Mouse (Mus musculus): ENCODE measurements around the gene Ttc17. TPM values are rescaled to one million over a fixed set of nuclear protein-coding genes. Genes with fewer than 3 reads are reported as not detected.
A peak's percentile ranks its signal among the peaks of the same experiment; 100 is the strongest.

The Ttc17 gene
- polyA plus RNA-seq, 1 experiment from 2014 or later, result 18.1 TPM

DNA sequence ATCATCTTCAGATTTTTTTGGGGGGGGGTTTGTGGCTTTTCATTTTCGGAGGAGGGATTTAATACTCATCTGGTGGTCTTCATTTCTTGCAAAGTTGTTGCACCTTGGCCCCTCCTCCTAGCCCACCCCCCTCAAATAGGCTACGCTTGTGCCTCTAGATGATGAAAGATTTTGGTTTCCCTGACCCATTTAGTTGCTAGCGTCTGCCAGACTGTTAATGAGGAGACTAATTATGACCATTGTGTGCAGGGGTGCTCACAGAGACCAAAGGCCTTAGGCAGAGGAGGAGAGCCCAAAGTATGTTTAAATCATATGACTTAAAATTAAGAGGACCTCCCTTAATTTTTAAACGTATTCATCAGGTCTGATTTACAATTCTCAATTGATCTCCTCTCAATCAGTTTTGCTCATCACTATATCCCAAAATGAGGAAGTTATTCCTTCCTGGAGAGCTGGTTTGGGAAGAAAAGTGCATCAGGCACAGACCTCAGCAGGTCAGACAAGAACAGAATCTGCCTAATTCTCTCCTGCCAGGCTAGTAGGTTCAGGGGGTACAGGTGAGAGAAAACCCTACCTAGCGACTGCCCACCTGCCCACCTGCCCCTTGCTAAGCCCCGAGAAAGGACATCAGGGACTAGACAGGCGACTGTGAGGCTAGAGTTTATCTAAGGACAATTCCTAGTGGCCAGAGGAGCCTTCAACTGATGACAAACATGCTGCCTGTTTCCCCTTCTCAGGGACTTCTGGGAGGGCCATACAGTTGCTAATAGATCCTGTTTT lies 139.9 kb downstream of the Ttc17 start:
- peaks cover 8% of the 10 kb centered on the region for H3K4me1 ChIP-seq (ENCODE audit: insufficient read depth)
- peaks cover 9% of the 10 kb centered on the region; the same call in 1 of the 2 replicates for H3K27me3 ChIP-seq (ENCODE audit: insufficient read depth, low read length)
- H3K4me2 ChIP-seq, result no peak overlapping the region
- H3K36me3 ChIP-seq (ENCODE audit: insufficient read depth), result no peaks in the 10 kb centered on the region
- no peak for TF ChIP-seq CTCF (IDR thresholded peaks at IDR 0.05; ENCODE audit: low read depth)
- 27% methylated on average over 7 of the region's 7 CpGs for WGBS
- no peaks in the 10 kb centered on the region for H3K9me3 ChIP-seq (ENCODE audit: low read depth, low read length)
- no peak overlapping the region for H3K9ac ChIP-seq
- no peak for ATAC-seq (ENCODE audit: insufficient read depth)
- no peak overlapping the region for H3K4me3 ChIP-seq (ENCODE audit: low read depth, low read length)
- no peak for DNase-seq
- no peak overlapping the region for H3K27ac ChIP-seq (ENCODE audit: low read depth)

DNA sequence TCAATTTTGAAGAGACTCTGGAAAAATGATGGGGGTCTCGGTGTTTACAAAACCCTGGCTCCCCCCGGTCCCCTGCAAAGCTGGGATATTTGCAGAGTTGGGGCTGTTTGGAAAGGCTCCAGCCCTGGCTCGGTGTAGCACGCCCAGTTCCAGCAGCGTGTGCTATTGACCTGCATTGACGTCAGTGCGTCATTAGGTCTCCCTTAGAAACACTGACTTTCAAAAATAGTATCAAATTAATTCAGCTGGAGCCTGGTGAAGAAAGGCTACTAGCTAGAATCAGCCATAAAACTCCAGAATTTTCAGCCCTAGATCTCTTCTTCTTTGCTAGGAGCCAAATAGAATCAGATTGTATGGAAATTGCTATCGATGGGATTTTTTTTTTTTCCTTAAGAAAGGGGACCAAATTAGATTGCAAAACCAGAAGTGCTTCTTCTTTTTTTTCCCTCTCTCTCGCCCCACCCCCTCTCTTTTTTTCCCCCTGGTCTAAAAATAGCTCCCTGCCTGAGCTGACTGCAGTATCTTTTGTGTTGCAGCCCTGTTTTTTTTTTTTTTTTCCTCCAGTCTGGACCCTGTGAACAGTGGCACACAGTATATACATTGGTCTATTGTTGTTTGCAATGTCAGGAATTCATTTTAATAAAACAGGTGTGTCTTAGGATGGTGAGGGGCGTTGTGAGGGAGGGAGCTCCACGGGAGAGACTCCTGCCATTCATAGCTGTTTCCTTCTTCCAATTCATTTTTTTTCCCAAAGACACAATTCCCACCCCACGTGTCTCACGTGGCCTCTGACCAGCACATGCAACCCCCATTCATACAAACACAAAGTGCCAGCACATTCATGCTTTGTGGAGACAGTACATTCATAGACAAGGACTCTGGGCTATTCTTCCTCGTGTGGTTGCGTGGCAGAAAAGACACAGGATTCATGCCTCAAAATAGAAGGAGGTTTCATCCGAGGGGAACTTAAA lies 141.0 kb downstream of the Ttc17 start:
- ATAC-seq (ENCODE audit: insufficient read depth) (peak; percentile 44; the same call in 1 of the 2 replicates), DNase-seq (peak; percentile 69)
- H3K9ac ChIP-seq, result no peak overlapping the region; the same call in 1 of the 2 replicates
- peaks cover 8% of the 10 kb centered on the region for H3K4me1 ChIP-seq (ENCODE audit: insufficient read depth)
- WGBS, result 8% methylated on average over 16 of the region's 16 CpGs
- no peaks in the 10 kb centered on the region for H3K9me3 ChIP-seq (ENCODE audit: low read depth, low read length)
- TF ChIP-seq CTCF (IDR thresholded peaks at IDR 0.05; ENCODE audit: low read depth), result no peak
- H3K27ac ChIP-seq (ENCODE audit: low read depth), result peak overlapping the region; percentile 33; the same call in 1 of the 2 replicates
- H3K36me3 ChIP-seq (ENCODE audit: insufficient read depth), result no peaks in the 10 kb centered on the region
- H3K4me2 ChIP-seq, result peak overlapping the region; percentile 61
- H3K4me3 ChIP-seq (ENCODE audit: low read depth, low read length), result peak overlapping the region; percentile 28
- H3K27me3 ChIP-seq (ENCODE audit: insufficient read depth, low read length), result peaks cover 9% of the 10 kb centered on the region; the same call in 1 of the 2 replicates

DNA sequence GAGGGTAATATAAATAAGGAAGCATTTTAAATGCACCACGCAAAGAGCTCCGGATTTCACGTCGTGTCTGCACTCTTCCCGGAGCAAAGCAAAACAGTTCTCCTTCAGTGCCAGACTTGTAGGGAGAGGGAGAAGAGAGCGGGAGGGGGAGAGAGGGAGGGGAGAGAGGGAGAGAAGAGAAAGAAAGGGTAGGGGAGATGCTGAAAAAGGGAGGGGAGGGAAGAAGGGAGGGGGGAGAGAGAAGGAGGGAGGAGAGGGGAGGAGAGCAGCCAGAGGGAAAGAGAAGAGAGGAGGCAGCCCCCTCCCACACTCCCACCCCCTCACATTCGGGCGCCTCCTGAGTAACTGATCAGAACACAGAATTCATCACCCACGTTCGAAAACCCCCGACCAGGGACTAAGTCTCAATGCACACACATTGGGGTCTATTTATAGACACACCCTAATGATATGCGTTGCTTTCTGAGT lies 141.8 kb downstream of the Ttc17 start:
- peaks cover 9% of the 10 kb centered on the region; the same call in 1 of the 2 replicates for H3K27me3 ChIP-seq (ENCODE audit: insufficient read depth, low read length)
- peak overlapping the region; percentile 25; the same call in 1 of the 2 replicates for H3K9ac ChIP-seq
- no peaks in the 10 kb centered on the region for H3K36me3 ChIP-seq (ENCODE audit: insufficient read depth)
- ATAC-seq (ENCODE audit: insufficient read depth), result peak; percentile 44; the same call in 1 of the 2 replicates
- H3K4me3 ChIP-seq (ENCODE audit: low read depth, low read length), result peak overlapping the region; percentile 28
- no peak overlapping the region for H3K27ac ChIP-seq (ENCODE audit: low read depth)
- WGBS, result 0% methylated on average over 12 of the region's 12 CpGs
- peak overlapping the region; percentile 61 for H3K4me2 ChIP-seq
- H3K4me1 ChIP-seq (ENCODE audit: insufficient read depth), result peaks cover 8% of the 10 kb centered on the region
- no peaks in the 10 kb centered on the region for H3K9me3 ChIP-seq (ENCODE audit: low read depth, low read length)
- TF ChIP-seq CTCF (IDR thresholded peaks at IDR 0.05; ENCODE audit: low read depth), result no peak
- no peak for DNase-seq

DNA sequence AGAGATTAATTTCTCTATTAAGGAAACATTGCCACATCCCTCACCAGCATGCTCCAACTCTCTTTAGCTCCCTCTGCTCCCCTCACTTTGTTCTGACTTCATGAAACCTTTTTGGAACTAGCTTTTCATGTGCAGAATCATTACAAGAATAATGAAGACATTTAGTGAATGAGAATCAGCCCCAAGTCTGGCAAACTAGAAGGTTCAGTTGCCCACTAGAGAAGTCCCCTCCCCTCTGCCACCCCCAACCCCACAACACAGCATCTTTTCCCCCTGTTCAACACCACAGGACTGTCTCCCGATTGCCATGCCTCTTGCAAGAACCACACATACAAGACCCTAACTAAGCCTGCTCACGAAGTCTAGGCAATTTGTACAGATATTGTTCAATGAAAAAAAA lies 142.5 kb downstream of the Ttc17 start:
- H3K36me3 ChIP-seq (ENCODE audit: insufficient read depth), result no peaks in the 10 kb centered on the region
- H3K27ac ChIP-seq (ENCODE audit: low read depth), result no peak overlapping the region
- DNase-seq, result no peak
- peak overlapping the region; percentile 61 for H3K4me2 ChIP-seq
- H3K9me3 ChIP-seq (ENCODE audit: low read depth, low read length), result no peaks in the 10 kb centered on the region
- no peak for ATAC-seq (ENCODE audit: insufficient read depth)
- H3K4me3 ChIP-seq (ENCODE audit: low read depth, low read length), result peak overlapping the region; percentile 28; the same call in 1 of the 2 replicates
- 3% methylated on average over 2 of the region's 2 CpGs for WGBS
- no peak overlapping the region for H3K9ac ChIP-seq
- H3K4me1 ChIP-seq (ENCODE audit: insufficient read depth), result peaks cover 8% of the 10 kb centered on the region
- peaks cover 9% of the 10 kb centered on the region; the same call in 1 of the 2 replicates for H3K27me3 ChIP-seq (ENCODE audit: insufficient read depth, low read length)
- TF ChIP-seq CTCF (IDR thresholded peaks at IDR 0.05; ENCODE audit: low read depth), result no peak

DNA sequence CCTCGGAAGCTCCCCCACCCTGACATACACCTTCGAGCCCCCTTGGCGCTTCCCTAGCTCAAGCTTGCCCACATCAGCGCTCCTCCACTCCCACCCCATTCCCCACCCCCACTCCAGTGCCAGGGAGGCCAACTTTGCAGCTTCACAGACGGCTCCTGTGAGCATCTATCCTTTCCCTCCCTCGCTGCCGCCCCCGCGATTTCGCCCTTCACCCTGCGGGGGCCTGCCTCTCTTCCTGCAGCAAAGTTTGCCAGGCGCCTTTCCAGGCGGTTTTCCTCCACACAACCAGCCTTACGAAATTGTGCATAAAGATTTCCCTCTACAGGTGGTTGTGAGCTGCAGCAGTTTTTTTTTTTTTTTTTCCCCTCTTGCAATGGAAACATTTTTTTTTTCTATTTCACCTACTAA lies 143.0 kb downstream of the Ttc17 start:
- H3K27ac ChIP-seq (ENCODE audit: low read depth), result no peak overlapping the region; the same call in 1 of the 2 replicates
- no peak overlapping the region for H3K9ac ChIP-seq
- DNase-seq (peak; percentile 44), ATAC-seq (ENCODE audit: insufficient read depth) (0 out of 2 replicates have a peak, but pooled peaks have one; percentile 7)
- TF ChIP-seq CTCF (IDR thresholded peaks at IDR 0.05; ENCODE audit: low read depth), result peak; percentile 13; the same call in 1 of the 2 replicates
- peaks cover 9% of the 10 kb centered on the region; the same call in 1 of the 2 replicates for H3K27me3 ChIP-seq (ENCODE audit: insufficient read depth, low read length)
- no peaks in the 10 kb centered on the region for H3K9me3 ChIP-seq (ENCODE audit: low read depth, low read length)
- H3K4me3 ChIP-seq (ENCODE audit: low read depth, low read length), result peak overlapping the region; percentile 19
- H3K4me2 ChIP-seq, result peak overlapping the region; percentile 61
- 2% methylated on average over 14 of the region's 14 CpGs for WGBS
- no peaks in the 10 kb centered on the region for H3K36me3 ChIP-seq (ENCODE audit: insufficient read depth)
- H3K4me1 ChIP-seq (ENCODE audit: insufficient read depth), result peaks cover 8% of the 10 kb centered on the region

- H3K27ac ChIP-seq (ENCODE audit: low read depth), result no peak overlapping the region; the same call in 1 of the 2 replicates
- H3K4me1 ChIP-seq (ENCODE audit: insufficient read depth), result peaks cover 8% of the 10 kb centered on the region
- DNase-seq (no peak), ATAC-seq (ENCODE audit: insufficient read depth) (no peak)
- H3K27me3 ChIP-seq (ENCODE audit: insufficient read depth, low read length), result peaks cover 9% of the 10 kb centered on the region; the same call in 1 of the 2 replicates
- H3K4me2 ChIP-seq, result peak overlapping the region; percentile 61
- H3K9me3 ChIP-seq (ENCODE audit: low read depth, low read length), result no peaks in the 10 kb centered on the region
- WGBS, result 2% methylated on average over 11 of the region's 13 CpGs
- TF ChIP-seq CTCF (IDR thresholded peaks at IDR 0.05; ENCODE audit: low read depth), result no peak
- H3K9ac ChIP-seq, result no peak overlapping the region
- peak overlapping the region; percentile 19 for H3K4me3 ChIP-seq (ENCODE audit: low read depth, low read length)
- no peaks in the 10 kb centered on the region for H3K36me3 ChIP-seq (ENCODE audit: insufficient read depth)
Measured at GRCm38 (mm10) chr2:94262917-94263529, 143.5 kb downstream of the Ttc17 start.

Measured in lung, embryonic 14.5 days (tissue).